Mouse (Mus musculus) natural killer cell, adult 2 months (primary cell): Measurements from ENCODE around the gene Lrch4.

Source experiments
- DNase-seq, 2 experiments: peaks; one replicate each; pipeline ENCODE4 v3.0.0; 2022; ENCODE audit warnings: low spot score in 2 of 2

Gene Lrch4

DNA sequence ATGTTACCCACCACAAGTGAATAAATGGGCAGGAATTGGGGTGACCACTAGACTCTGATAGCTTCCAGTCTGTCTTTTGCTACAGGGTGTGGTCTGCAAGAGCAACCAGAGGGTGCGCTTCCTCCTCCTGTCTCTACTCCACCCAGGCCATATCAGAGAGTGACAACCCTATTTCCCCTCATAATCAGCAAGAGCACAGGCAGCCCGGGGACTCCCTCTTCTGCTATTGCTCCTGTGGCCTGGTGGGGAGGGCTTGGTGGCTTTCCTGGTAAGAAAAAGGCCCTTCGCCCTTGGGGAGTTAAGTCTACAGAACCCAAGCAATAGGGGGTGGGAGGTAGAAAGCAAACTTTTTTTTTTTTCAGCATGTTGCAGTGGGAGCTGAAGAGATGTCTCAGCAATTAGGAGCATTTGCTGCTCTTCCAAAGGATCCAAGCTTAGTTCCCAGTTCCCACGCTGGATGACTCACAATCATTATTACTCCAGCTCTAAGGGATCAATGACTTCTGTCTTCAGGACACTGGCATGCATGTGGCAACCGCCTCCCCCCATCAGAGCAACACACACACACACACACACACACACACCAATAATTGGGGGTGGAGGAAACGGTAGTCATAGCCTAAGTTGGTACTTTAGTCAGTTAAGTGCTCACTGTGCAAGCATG, 57.3 kb downstream of the Lrch4 start:
- peak; percentile 18 to 32 for DNase-seq

GRCm38 (mm10) chr5:137689974-137690373, 61.1 kb downstream of the Lrch4 start:
- no peak for DNase-seq

DNA sequence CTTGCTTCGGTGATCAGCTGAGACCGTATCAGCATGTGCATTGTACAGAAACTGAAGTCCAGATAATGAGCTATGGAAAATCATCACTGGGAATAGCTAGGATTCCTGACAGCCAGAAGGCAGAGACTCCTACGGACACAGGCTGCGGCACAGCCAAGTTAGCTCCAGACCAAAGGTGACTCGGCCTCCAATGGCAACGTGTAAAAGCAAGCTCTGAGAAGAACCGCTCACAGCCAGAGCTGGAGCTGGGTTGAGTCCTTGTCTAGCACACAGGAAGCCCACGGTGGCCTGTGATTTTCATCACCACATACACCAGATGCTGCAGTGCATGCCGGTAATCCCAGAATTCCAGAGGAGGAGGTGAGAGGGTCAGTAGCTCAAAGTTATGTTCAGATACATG, 61.6 kb downstream of the Lrch4 start:
- DNase-seq, result no peak
